Mouse (Mus musculus): Measurements from ENCODE around the gene Pde6g. TPM values are rescaled to one million over a fixed set of nuclear protein-coding genes. Genes with fewer than 3 reads are reported as not detected.

Gene Pde6g
- polyA plus RNA-seq, 1 experiment from 2014 or later, result 0.23 TPM

GRCm38 (mm10) chr11:120467051-120467735 lies 13.9 kb upstream of the Pde6g start, which contains the start of gene Arl16:
TSS of gene Arl16 (minus strand) at chr11:120467607.
- Histone ChIP-seq H3K27ac (replicated peaks in 1 of 2; ENCODE audit: control insufficient read depth in 1 of 2, insufficient read depth in 1 of 2, low read depth in 2 of 2, low read length in 2 of 2) (peak within 1 kb of the TSS; percentile 70 to 80), H3K4me3 (ENCODE audit: control insufficient read depth in 1 of 2, insufficient read depth in 1 of 2, low read depth in 1 of 2, low read length in 2 of 2) (peak within 1 kb of the TSS; percentile 97 to 98), H3K36me3 (ENCODE audit: control insufficient read depth, insufficient read depth, low read length) (peaks cover 66% of the 10 kb centered on the region), H3K27me3 (ENCODE audit: control insufficient read depth, insufficient read depth, low read length) (no peaks in the 10 kb centered on the region), H3K9ac (ENCODE audit: low read length) (peak within 1 kb of the TSS; percentile 93), H3K4me1 (ENCODE audit: control insufficient read depth in 2 of 2, insufficient read depth in 2 of 2, low read length in 2 of 2) (peaks cover 8 to 16% of the 10 kb centered on the region in 2 experiments), H3K9me3 (ENCODE audit: control insufficient read depth, low read length) (no peaks in the 10 kb centered on the region), H3K4me2 (ENCODE audit: low read length) (peak within 1 kb of the TSS; percentile 96)
- under 1% methylated on average over 53 of the region's 54 CpGs for WGBS
- ATAC-seq (ENCODE audit: insufficient number of reproducible peaks, insufficient read depth, low FRiP score, low read depth), result peak; percentile 99

- Histone ChIP-seq H3K9me3 (ENCODE audit: control insufficient read depth, low read length) (no peaks in the 10 kb centered on the region), H3K4me3 (ENCODE audit: control insufficient read depth in 1 of 2, insufficient read depth in 1 of 2, low read depth in 1 of 2, low read length in 2 of 2) (no peak overlapping the region), H3K36me3 (ENCODE audit: control insufficient read depth, insufficient read depth, low read length) (peaks cover 66% of the 10 kb centered on the region), H3K4me2 (ENCODE audit: low read length) (peak overlapping the region; percentile 88), H3K27ac (replicated peaks in 1 of 2; ENCODE audit: control insufficient read depth in 1 of 2, insufficient read depth in 1 of 2, low read depth in 2 of 2, low read length in 2 of 2) (no peak overlapping the region), H3K27me3 (ENCODE audit: control insufficient read depth, insufficient read depth, low read length) (no peaks in the 10 kb centered on the region), H3K9ac (ENCODE audit: low read length) (no peak overlapping the region), H3K4me1 (ENCODE audit: control insufficient read depth in 2 of 2, insufficient read depth in 2 of 2, low read length in 2 of 2) (peaks cover 8 to 16% of the 10 kb centered on the region in 2 experiments)
- WGBS, result 65% methylated on average over 4 of the region's 4 CpGs
- no peak for ATAC-seq (ENCODE audit: insufficient number of reproducible peaks, insufficient read depth, low FRiP score, low read depth)
These were observed 12.2 kb upstream of the Pde6g start for GRCm38 (mm10) chr11:120465521-120465920.

DNA sequence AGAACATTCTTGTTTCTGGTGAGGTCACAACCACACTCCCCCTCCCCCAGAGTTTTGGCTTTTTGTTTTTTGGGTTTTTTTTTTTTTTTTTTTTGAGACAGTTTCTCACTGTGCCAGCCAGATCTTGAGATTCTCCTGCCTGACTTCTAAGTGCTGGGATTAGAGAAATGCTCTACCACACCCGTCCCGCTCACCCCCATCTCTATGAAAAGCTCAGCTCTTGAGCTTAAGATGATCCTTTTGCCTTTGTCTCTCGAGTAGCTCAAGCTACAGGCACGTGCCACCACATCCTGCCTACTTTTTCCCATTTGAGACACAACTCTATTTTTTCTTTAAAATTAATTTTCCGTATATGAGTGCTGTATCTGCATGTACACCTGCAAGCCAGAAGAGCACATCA lies 11.1 kb upstream of the Pde6g start:
- no peaks in the 10 kb centered on the region for H3K27me3 ChIP-seq (ENCODE audit: control insufficient read depth, insufficient read depth, low read length)
- ATAC-seq (ENCODE audit: insufficient number of reproducible peaks, insufficient read depth, low FRiP score, low read depth), result no peak
- H3K9ac ChIP-seq (ENCODE audit: low read length), result no peak overlapping the region
- H3K36me3 ChIP-seq (ENCODE audit: control insufficient read depth, insufficient read depth, low read length), result peaks cover 65% of the 10 kb centered on the region
- H3K4me2 ChIP-seq (ENCODE audit: low read length), result no peak overlapping the region
- H3K4me3 ChIP-seq (ENCODE audit: control insufficient read depth in 1 of 2, insufficient read depth in 1 of 2, low read depth in 1 of 2, low read length in 2 of 2), result no peak overlapping the region
- WGBS, result 80% methylated on average over 5 of the region's 5 CpGs
- peaks cover 8 to 16% of the 10 kb centered on the region in 2 experiments for H3K4me1 ChIP-seq (ENCODE audit: control insufficient read depth in 2 of 2, insufficient read depth in 2 of 2, low read length in 2 of 2)
- H3K27ac ChIP-seq (replicated peaks in 1 of 2; ENCODE audit: control insufficient read depth in 1 of 2, insufficient read depth in 1 of 2, low read depth in 2 of 2, low read length in 2 of 2), result no peak overlapping the region
- H3K9me3 ChIP-seq (ENCODE audit: control insufficient read depth, low read length), result no peaks in the 10 kb centered on the region

DNA sequence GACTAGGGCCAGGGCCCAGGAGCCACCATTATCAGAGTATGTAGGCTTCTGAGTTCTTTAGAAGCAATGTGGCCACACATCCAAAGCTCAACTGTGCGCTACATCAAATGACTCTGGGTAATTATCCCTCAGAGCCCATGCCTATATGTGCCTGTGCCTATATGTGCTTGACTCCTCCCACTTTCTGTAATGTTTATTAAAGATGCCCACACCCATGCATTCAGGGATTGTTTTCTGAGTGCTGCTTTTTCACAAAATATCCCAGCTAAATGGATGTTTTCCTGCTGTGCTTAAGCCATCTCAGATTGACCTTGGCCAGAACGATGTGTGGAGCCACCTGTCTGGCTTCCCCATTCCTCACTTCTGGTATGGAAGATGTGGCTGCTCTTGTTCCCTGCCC lies 10.2 kb upstream of the Pde6g start:
- Histone ChIP-seq H3K36me3 (ENCODE audit: control insufficient read depth, insufficient read depth, low read length) (peaks cover 61% of the 10 kb centered on the region), H3K4me3 (ENCODE audit: control insufficient read depth in 1 of 2, insufficient read depth in 1 of 2, low read depth in 1 of 2, low read length in 2 of 2) (no peak overlapping the region), H3K9ac (ENCODE audit: low read length) (no peak overlapping the region), H3K4me2 (ENCODE audit: low read length) (no peak overlapping the region), H3K27me3 (ENCODE audit: control insufficient read depth, insufficient read depth, low read length) (no peaks in the 10 kb centered on the region), H3K9me3 (ENCODE audit: control insufficient read depth, low read length) (no peaks in the 10 kb centered on the region), H3K27ac (replicated peaks in 1 of 2; ENCODE audit: control insufficient read depth in 1 of 2, insufficient read depth in 1 of 2, low read depth in 2 of 2, low read length in 2 of 2) (no peak overlapping the region), H3K4me1 (ENCODE audit: control insufficient read depth in 2 of 2, insufficient read depth in 2 of 2, low read length in 2 of 2) (peaks cover 8 to 20% of the 10 kb centered on the region in 2 experiments)
- 85% methylated on average over 2 of the region's 2 CpGs for WGBS
- ATAC-seq (ENCODE audit: insufficient number of reproducible peaks, insufficient read depth, low FRiP score, low read depth), result no peak

DNA sequence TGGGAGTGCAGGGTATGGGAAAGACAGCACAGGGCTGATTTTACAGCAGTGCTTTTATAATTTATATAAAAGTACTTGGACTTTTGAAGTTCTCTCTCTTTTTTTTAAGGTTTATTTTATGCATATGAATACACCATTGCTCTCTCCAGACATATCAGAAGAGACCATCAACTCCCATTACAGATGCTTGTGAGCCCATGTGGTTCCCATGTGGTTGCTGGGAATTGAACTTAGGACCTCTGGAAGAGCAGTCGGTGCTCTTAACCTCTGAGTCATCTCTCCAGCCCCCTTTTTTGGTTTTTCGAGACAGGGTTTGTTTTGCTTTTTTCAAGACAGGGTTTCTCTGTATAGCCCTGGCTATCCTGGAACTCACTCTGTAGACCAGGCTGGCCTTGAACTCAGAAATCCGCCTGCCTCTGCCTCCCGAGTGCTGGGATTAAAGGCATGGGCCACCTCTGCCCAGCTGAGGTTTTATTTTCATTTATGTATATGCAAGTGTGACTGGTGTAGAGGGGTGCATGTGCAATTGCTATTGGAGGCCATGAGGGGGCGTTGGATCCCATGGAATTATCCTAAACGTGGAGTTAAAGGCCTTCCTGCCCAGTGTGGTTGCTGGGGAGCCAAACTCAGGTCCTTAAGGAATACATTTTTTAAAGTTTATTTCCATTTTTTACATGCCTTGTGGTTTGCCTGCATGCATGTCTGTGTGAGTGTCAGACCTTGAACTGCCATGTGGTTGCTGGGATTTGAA lies 5.7 kb upstream of the Pde6g start:
- peaks cover 51% of the 10 kb centered on the region for H3K36me3 ChIP-seq (ENCODE audit: control insufficient read depth, insufficient read depth, low read length)

DNA sequence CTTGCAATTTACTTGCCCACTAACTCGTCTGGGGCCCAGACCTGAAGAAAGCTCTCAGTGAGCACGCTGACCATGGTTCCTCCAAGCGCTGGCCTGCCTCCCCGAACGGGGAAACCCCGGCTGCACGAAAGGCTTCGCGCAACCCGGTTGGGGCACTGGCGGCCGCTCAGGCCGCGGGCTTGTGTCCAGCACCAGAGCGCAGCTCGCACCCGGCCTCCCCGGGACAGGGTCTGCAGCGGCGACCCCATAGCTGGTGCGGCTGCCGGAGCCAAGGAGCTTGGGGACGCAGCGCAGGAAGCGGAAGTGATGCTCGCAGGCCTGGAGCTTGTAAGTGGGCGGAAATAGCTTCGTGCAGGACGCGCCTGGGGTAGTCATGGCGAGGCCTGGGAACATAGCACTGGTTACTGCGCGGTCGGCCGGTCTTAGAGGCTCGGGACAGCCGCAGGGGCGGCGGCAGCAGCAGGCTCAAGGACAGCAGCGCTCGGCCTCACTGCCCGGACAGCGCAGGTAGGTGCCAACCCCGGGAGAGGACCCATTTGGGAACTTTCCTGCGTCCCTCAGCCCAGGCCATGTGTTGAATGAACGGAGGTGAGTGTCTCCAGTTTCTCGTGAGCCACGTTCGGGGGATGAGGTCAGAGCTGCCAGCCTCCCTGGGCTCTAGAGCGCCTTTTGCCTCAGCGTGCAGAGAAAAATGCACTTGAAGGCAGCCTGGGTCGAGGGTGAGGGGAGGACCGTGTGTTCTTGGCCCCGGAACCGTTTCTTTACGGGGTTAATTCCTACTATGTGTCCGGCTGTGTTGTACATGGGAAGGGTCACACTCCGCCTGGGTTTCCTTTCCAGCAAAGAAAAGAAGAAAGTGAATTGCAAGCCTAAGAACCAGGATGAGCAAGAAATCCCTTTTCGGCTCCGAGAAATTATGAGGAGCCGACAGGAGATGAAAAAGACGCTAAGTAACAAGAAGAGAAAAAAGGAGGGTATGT lies 4.8 kb upstream of the Pde6g start, which contains the start of the genes Oxld1 and Ccdc137:
Gene Oxld1 (minus strand): TSS at position 297 of the 980 bp plus-strand sequence.
Gene Ccdc137 (plus strand): TSS at position 344 of the 980 bp plus-strand sequence.
- peaks cover 41% of the 10 kb centered on the region for H3K36me3 ChIP-seq (ENCODE audit: control insufficient read depth, insufficient read depth, low read length)
- H3K9ac ChIP-seq (ENCODE audit: low read length), result peak within 1 kb of the TSS; percentile 96
- H3K4me3 ChIP-seq (ENCODE audit: control insufficient read depth in 1 of 2, insufficient read depth in 1 of 2, low read depth in 1 of 2, low read length in 2 of 2), result peak within 1 kb of the TSS; percentile 66 to 83
- 4% methylated on average over 62 of the region's 62 CpGs for WGBS
- no peaks in the 10 kb centered on the region for H3K9me3 ChIP-seq (ENCODE audit: control insufficient read depth, low read length)
- H3K4me2 ChIP-seq (ENCODE audit: low read length), result peak within 1 kb of the TSS; percentile 88
- peak within 1 kb of the TSS; percentile 80 to 94 for H3K27ac ChIP-seq (replicated peaks in 1 of 2; ENCODE audit: control insufficient read depth in 1 of 2, insufficient read depth in 1 of 2, low read depth in 2 of 2, low read length in 2 of 2)
- H3K27me3 ChIP-seq (ENCODE audit: control insufficient read depth, insufficient read depth, low read length), result no peaks in the 10 kb centered on the region
- ATAC-seq (ENCODE audit: insufficient number of reproducible peaks, insufficient read depth, low FRiP score, low read depth), result peak; percentile 68
- peaks cover 4 to 9% of the 10 kb centered on the region in 2 experiments for H3K4me1 ChIP-seq (ENCODE audit: control insufficient read depth in 2 of 2, insufficient read depth in 2 of 2, low read length in 2 of 2)

More for the DNA sequence above, 5.7 kb upstream of the Pde6g start:
- WGBS, result 71% methylated on average over 6 of the region's 6 CpGs
- ATAC-seq (ENCODE audit: insufficient number of reproducible peaks, insufficient read depth, low FRiP score, low read depth), result no peak
- Histone ChIP-seq H3K4me2 (ENCODE audit: low read length) (peak overlapping the region; percentile 88), H3K9me3 (ENCODE audit: control insufficient read depth, low read length) (no peaks in the 10 kb centered on the region), H3K27me3 (ENCODE audit: control insufficient read depth, insufficient read depth, low read length) (no peaks in the 10 kb centered on the region), H3K9ac (ENCODE audit: low read length) (peak overlapping the region; percentile 96), H3K4me1 (ENCODE audit: control insufficient read depth in 2 of 2, insufficient read depth in 2 of 2, low read length in 2 of 2) (peaks cover 4 to 9% of the 10 kb centered on the region in 2 experiments), H3K27ac (replicated peaks in 1 of 2; ENCODE audit: control insufficient read depth in 1 of 2, insufficient read depth in 1 of 2, low read depth in 2 of 2, low read length in 2 of 2) (no peak overlapping the region), H3K4me3 (ENCODE audit: control insufficient read depth in 1 of 2, insufficient read depth in 1 of 2, low read depth in 1 of 2, low read length in 2 of 2) (peak overlapping the region; percentile 66 to 83)

- Histone ChIP-seq H3K4me2 (ENCODE audit: low read length) (peak overlapping the region; percentile 88), H3K36me3 (ENCODE audit: control insufficient read depth, insufficient read depth, low read length) (peaks cover 36% of the 10 kb centered on the region), H3K9me3 (ENCODE audit: control insufficient read depth, low read length) (no peaks in the 10 kb centered on the region), H3K27ac (replicated peaks in 1 of 2; ENCODE audit: control insufficient read depth in 1 of 2, insufficient read depth in 1 of 2, low read depth in 2 of 2, low read length in 2 of 2) (peak overlapping the region; percentile 80 to 94), H3K4me3 (ENCODE audit: control insufficient read depth in 1 of 2, insufficient read depth in 1 of 2, low read depth in 1 of 2, low read length in 2 of 2) (peak overlapping the region; percentile 66 to 83), H3K9ac (ENCODE audit: low read length) (peak overlapping the region; percentile 96), H3K4me1 (ENCODE audit: control insufficient read depth in 2 of 2, insufficient read depth in 2 of 2, low read length in 2 of 2) (peaks cover 4 to 9% of the 10 kb centered on the region in 2 experiments), H3K27me3 (ENCODE audit: control insufficient read depth, insufficient read depth, low read length) (no peaks in the 10 kb centered on the region)
- ATAC-seq (ENCODE audit: insufficient number of reproducible peaks, insufficient read depth, low FRiP score, low read depth), result peak; percentile 24; the same call in 1 of the 2 replicates
- WGBS, result 15% methylated on average over 14 of the region's 14 CpGs
These were observed 4.1 kb upstream of the Pde6g start for GRCm38 (mm10) chr11:120457370-120457769.

Measured in heart, embryonic 14.5 days (tissue).